Mouse (Mus musculus) right cerebral cortex, postnatal 25 days (tissue): ENCODE data around the gene Gm20683.
"Not testable (repeated sequence)": the region's sequence is repeated elsewhere in the genome, so short reads cannot be mapped to it uniquely, and the experiment has no call there.

Experiments used
- DNase-seq: peaks from one replicate; pipeline ENCODE4 v3.0.0; 2022

Gene Gm20683

GRCm38 (mm10) chr17:25873405-25874147 is 32.0 kb upstream of the Gm20683 start:
- DNase-seq, result no peak

- DNase-seq, result no peak
Measured at GRCm38 (mm10) chr17:25872676-25873075, 31.1 kb upstream of the Gm20683 start.

GRCm38 (mm10) chr17:25871566-25871965 is 30.0 kb upstream of the Gm20683 start:
- DNase-seq, result not testable (repeated sequence)

- DNase-seq, result no peak
Measured at GRCm38 (mm10) chr17:25869954-25870353, 28.4 kb upstream of the Gm20683 start.

DNA sequence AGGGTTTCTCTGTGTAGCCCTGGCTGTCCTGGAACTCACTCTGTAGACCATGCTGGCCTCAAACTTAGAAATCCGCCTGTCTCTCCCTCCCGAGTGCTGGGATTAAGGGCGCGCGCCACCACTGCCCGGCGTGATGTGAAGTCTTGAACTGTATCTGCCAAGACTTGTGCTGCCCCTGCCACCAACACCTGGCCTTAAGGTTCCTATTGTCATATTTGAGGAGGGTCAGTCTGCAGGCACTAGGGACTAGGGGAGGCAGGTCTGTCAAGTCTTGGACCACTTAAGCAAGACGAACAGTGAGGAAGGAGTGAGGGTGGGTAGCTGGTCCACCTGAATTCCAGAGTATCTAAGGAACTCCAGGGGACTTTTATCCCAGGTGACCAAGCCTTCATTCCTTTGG is 27.9 kb upstream of the Gm20683 start:
- DNase-seq, result no peak

GRCm38 (mm10) chr17:25868601-25869191 is 27.1 kb upstream of the Gm20683 start, which contains the start of gene Mcrip2:
Mcrip2 (minus strand) TSS chr17:25868764.
- DNase-seq, result peak; percentile 83

GRCm38 (mm10) chr17:25867836-25868600 is 26.5 kb upstream of the Gm20683 start:
- no peak for DNase-seq

DNA sequence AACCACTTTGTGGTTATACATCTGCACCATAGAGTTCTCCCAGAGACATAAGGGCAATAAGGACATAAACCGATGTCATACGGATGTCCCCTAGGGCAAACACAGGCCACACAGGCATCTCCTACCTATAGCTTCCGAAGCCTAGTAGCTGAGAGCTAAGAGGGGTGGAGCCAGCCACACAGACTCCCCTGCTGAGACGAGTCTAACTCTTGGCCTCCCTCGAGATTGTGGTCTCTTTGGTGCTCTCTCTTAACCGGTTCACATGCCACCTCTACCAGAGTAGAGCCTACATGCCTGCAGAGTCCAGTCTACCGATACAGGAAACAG is 25.9 kb upstream of the Gm20683 start:
- no peak for DNase-seq

GRCm38 (mm10) chr17:25866172-25866571 is 24.6 kb upstream of the Gm20683 start:
- no peak for DNase-seq

DNA sequence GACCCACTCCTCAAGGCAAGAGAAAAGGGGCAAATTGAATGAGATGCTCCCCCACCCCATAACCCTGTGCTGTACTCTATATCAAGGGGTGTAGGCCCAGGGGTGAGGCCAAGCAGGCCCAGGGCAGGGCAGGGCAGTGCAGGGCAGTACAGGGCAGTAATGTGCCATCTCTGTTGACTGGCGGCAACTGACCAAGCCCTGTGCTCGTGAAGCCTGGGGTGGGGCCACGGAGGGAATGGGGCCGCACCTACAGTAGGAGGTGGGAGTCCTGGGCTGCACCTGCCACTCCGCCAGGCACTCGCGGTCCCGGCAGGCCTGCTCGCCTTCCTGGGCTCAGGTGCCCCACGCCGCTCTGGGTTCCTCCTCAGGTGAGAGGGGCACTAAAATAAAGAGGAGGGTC is 23.7 kb upstream of the Gm20683 start:
- no peak for DNase-seq

GRCm38 (mm10) chr17:25864311-25864710 is 22.7 kb upstream of the Gm20683 start:
- no peak for DNase-seq

GRCm38 (mm10) chr17:25863681-25864080 is 22.1 kb upstream of the Gm20683 start:
- no peak for DNase-seq

GRCm38 (mm10) chr17:25861704-25862612 is 20.4 kb upstream of the Gm20683 start:
- DNase-seq, result no peak

DNA sequence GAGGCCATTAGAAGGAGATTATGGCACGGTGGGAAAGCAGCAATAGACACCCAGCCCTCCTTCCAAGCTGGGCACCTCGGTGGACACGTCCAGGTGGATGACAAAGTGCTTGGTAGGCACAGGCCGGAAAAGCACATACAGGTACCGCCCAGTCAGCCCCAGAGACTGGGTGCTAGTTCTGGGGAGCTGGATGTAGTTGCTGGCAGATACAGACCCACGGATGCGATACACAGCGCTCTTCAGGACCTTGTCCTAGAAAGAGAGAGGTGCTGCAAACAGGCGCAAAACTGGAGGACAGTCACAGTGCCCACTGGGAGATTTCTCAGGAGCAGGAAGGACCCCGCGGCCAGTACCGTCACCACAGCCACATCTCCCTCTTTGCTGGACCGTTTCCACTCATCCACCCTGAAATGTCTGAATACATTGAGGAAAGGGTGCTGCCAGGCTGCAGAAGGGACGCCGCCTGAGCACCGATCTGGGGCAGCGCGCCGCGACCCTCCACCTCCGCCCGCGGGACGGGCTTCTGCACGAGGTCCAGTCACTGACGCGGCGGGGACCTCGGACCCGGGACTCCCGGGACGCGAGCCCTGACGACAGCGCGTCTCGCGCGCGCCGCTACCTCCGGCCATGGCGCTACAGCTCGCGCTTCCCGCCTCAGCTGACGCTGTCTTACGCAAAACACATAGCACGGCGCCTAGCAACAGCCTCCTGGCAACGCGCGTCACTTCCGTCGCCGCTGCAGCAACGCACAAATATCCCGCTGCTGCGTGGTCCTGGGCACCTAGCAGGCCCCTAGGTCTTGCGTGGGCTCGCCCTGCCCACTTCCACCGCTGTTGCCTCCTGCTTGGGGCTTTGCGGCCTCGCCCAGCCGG is 19.5 kb upstream of the Gm20683 start, which contains the start of gene Wdr90:
Gene Wdr90 (minus strand): TSS at position 670 of the 872 bp plus-strand sequence.
- DNase-seq, result peak; percentile 95

DNA sequence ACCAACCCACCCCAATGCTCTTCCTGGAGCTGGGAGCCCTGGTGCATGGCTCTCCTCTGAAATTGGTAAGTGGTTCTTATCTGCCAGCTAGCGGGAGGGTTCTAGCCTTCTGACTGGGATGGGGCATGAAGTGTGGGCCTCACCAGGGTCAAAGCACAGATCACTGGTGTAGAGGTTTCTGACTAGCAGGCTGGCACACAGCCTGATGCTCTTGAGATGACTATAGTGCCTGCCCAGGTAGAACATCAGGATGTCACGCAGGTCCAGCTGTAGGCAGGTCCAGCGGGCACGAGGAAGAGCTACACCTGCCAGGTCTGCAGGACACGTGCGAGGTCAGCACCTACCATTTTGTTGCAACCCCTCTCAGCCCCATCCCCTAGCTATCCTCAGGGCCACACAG is 18.7 kb upstream of the Gm20683 start:
- no peak for DNase-seq

GRCm38 (mm10) chr17:25844396-25844901 is 2.9 kb upstream of the Gm20683 start, which contains the start of gene Rhot2:
Rhot2 (minus strand) TSS chr17:25844851.
- peak; percentile 94 for DNase-seq

- no peak for DNase-seq
Measured at GRCm38 (mm10) chr17:25843636-25844395, 2.3 kb upstream of the Gm20683 start.

DNA sequence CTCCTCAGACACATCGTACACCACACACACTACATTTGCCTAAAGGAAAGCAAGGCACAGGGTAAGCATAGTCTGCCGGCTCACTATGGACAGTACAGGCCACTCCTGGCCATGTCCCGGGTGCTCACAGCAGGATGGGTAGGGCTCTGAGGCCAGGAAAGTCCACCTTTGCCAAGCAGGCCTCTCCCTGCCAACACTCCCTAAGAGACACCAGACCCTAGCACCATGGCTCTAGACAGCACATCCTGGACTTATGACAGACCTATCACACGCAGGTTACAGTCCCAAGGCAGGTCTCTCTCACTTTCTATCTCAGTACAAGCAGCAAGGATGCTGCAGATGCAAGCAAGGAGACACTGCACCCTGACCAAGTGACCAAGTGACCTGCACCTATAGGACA is 1.6 kb upstream of the Gm20683 start:
- no peak for DNase-seq

DNA sequence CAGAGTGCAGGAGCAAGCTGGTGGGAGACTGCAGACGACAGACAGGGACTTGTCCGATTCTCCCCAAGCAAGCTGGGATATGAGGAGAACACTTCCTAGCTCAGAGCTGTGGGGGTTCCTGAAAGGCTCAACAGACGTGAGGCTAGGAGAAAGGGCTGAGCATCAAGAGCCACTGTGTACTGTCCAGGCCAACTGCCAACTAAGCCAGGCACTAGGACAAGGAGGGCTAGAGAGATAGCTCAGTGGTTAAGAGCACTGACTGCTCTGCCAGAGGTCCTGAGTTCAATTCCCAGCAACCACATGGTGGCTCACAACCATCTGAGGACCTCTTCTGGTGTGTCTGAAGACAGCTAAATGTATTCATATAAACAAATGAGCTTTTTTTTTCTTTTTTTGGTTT is 946 bp upstream of the Gm20683 start:
- DNase-seq, result no peak

DNA sequence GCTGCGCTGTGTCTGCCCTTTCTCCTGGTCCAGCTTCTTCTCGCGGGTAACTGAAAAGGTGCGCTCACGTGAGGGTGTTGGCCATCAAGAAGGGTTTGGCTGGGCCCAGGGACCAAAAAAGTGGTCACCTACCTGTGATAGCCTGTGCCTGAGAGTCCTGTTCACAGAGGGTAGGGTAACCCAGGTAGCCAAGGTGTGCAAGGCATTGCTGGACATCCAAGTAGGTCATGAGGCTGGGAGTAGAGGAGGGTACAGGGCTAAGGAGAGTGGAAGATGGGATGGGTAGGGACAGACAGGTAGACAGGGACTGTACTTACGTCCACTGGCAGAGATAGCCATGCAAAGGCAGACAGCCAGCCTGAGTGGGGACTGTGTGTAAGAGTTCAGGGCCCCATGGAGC is 1.0 kb downstream of the Gm20683 start:
- DNase-seq, result no peak
